Mouse (Mus musculus): ENCODE measurements around the gene Tmc5. TPM values are rescaled to one million over a fixed set of nuclear protein-coding genes. Genes with fewer than 3 reads are reported as not detected.
A peak's percentile ranks its signal among the peaks of the same experiment; 100 is the strongest.

The Tmc5 gene
- polyA plus RNA-seq, 1 experiment from 2014 or later, result 2.1 TPM

GRCm38 (mm10) chr7:118698882-118699281 is 101.8 kb downstream of the Tmc5 start:
- Histone ChIP-seq H3K4me2 (no peak overlapping the region), H3K4me1 (0 out of 2 replicates have a peak, but pooled peaks cover 6% of the 10 kb centered on the region), H3K9ac (no peak overlapping the region), H3K36me3 (peaks cover 22% of the 10 kb centered on the region; the same call in 1 of the 2 replicates), H3K9me3 (no peaks in the 10 kb centered on the region), H3K4me3 (replicated peaks) (no peak overlapping the region), H3K27ac (no peak overlapping the region), H3K27me3 (replicated peaks) (no peaks in the 10 kb centered on the region)
- 75% methylated on average over 9 of the region's 9 CpGs for WGBS
- ATAC-seq (ENCODE audit: insufficient read depth, low FRiP score, low read depth), result no peak

GRCm38 (mm10) chr7:118703144-118703561 is 106.1 kb downstream of the Tmc5 start:
- no peak for ATAC-seq (ENCODE audit: insufficient read depth, low FRiP score, low read depth)
- H3K4me3 ChIP-seq (replicated peaks), result no peak overlapping the region
- peaks cover 16% of the 10 kb centered on the region; the same call in 1 of the 2 replicates for H3K4me1 ChIP-seq
- H3K4me2 ChIP-seq, result peak overlapping the region; percentile 76
- no peak overlapping the region for H3K27ac ChIP-seq
- no peak overlapping the region for H3K9ac ChIP-seq
- no peaks in the 10 kb centered on the region for H3K36me3 ChIP-seq
- H3K9me3 ChIP-seq, result no peaks in the 10 kb centered on the region
- 82% methylated on average over 15 of the region's 15 CpGs for WGBS
- H3K27me3 ChIP-seq (replicated peaks), result no peaks in the 10 kb centered on the region

GRCm38 (mm10) chr7:118704001-118704850 is 107.1 kb downstream of the Tmc5 start:
- H3K36me3 ChIP-seq, result no peaks in the 10 kb centered on the region
- H3K4me1 ChIP-seq, result peaks cover 16% of the 10 kb centered on the region; the same call in 1 of the 2 replicates
- WGBS, result 74% methylated on average over 9 of the region's 9 CpGs
- H3K27ac ChIP-seq, result 0 out of 2 replicates have a peak overlapping the region, but pooled peaks have one; percentile 86
- no peaks in the 10 kb centered on the region for H3K27me3 ChIP-seq (replicated peaks)
- peak; percentile 29; the same call in 1 of the 2 replicates for ATAC-seq (ENCODE audit: insufficient read depth, low FRiP score, low read depth)
- peak overlapping the region; percentile 76 for H3K4me2 ChIP-seq
- no peaks in the 10 kb centered on the region for H3K9me3 ChIP-seq
- H3K4me3 ChIP-seq (replicated peaks), result peak overlapping the region; percentile 82
- H3K9ac ChIP-seq, result no peak overlapping the region; the same call in 1 of the 2 replicates

GRCm38 (mm10) chr7:118705101-118705961 is 108.2 kb downstream of the Tmc5 start, which contains the start of gene Gde1:
TSS of gene Gde1 (minus strand) at chr7:118705778.
- peak; percentile 86 for ATAC-seq (ENCODE audit: insufficient read depth, low FRiP score, low read depth)
- WGBS, result under 1% methylated on average over 66 of the region's 66 CpGs
- H3K27me3 ChIP-seq (replicated peaks), result no peaks in the 10 kb centered on the region

GRCm38 (mm10) chr7:118706051-118706450 is 109.0 kb downstream of the Tmc5 start:
- Histone ChIP-seq H3K4me1 (peaks cover 16% of the 10 kb centered on the region; the same call in 1 of the 2 replicates), H3K4me2 (peak overlapping the region; percentile 76), H3K4me3 (replicated peaks) (peak overlapping the region; percentile 82), H3K9me3 (no peaks in the 10 kb centered on the region), H3K36me3 (no peaks in the 10 kb centered on the region), H3K27me3 (replicated peaks) (no peaks in the 10 kb centered on the region), H3K9ac (no peak overlapping the region), H3K27ac (0 out of 2 replicates have a peak overlapping the region, but pooled peaks have one; percentile 86)
- 27% methylated on average over 6 of the region's 6 CpGs for WGBS
- no peak for ATAC-seq (ENCODE audit: insufficient read depth, low FRiP score, low read depth)

More at GRCm38 (mm10) chr7:118705101-118705961, 108.2 kb downstream of the Tmc5 start, which contains the start of gene Gde1:
- Histone ChIP-seq H3K9ac (peak within 1 kb of the TSS; percentile 84), H3K36me3 (no peaks in the 10 kb centered on the region), H3K4me1 (peaks cover 16% of the 10 kb centered on the region; the same call in 1 of the 2 replicates), H3K4me2 (peak within 1 kb of the TSS; percentile 76), H3K9me3 (no peaks in the 10 kb centered on the region), H3K4me3 (replicated peaks) (peak within 1 kb of the TSS; percentile 82), H3K27ac (peak within 1 kb of the TSS; percentile 86)

- H3K9ac ChIP-seq, result no peak overlapping the region
- peaks cover 16% of the 10 kb centered on the region; the same call in 1 of the 2 replicates for H3K4me1 ChIP-seq
- no peak overlapping the region for H3K4me3 ChIP-seq (replicated peaks)
- WGBS, result 92% methylated on average over 5 of the region's 5 CpGs
- no peak for ATAC-seq (ENCODE audit: insufficient read depth, low FRiP score, low read depth)
- no peaks in the 10 kb centered on the region for H3K9me3 ChIP-seq
- no peaks in the 10 kb centered on the region for H3K27me3 ChIP-seq (replicated peaks)
- H3K36me3 ChIP-seq, result no peaks in the 10 kb centered on the region
- H3K27ac ChIP-seq, result no peak overlapping the region
- no peak overlapping the region for H3K4me2 ChIP-seq
Observed at GRCm38 (mm10) chr7:118706488-118706887, 109.4 kb downstream of the Tmc5 start.

GRCm38 (mm10) chr7:118707216-118707615 is 110.1 kb downstream of the Tmc5 start:
- Histone ChIP-seq H3K36me3 (no peaks in the 10 kb centered on the region), H3K27ac (no peak overlapping the region), H3K27me3 (replicated peaks) (no peaks in the 10 kb centered on the region), H3K4me3 (replicated peaks) (no peak overlapping the region), H3K4me1 (peaks cover 16% of the 10 kb centered on the region; the same call in 1 of the 2 replicates), H3K9me3 (no peaks in the 10 kb centered on the region), H3K4me2 (no peak overlapping the region), H3K9ac (no peak overlapping the region)
- 59% methylated on average over 2 of the region's 2 CpGs for WGBS
- ATAC-seq (ENCODE audit: insufficient read depth, low FRiP score, low read depth), result no peak

- no peak for ATAC-seq (ENCODE audit: insufficient read depth, low FRiP score, low read depth)
- Histone ChIP-seq H3K4me2 (no peak overlapping the region), H3K36me3 (no peaks in the 10 kb centered on the region), H3K4me3 (replicated peaks) (no peak overlapping the region), H3K9me3 (no peaks in the 10 kb centered on the region), H3K4me1 (peaks cover 18% of the 10 kb centered on the region; the same call in 1 of the 2 replicates), H3K27me3 (replicated peaks) (no peaks in the 10 kb centered on the region), H3K9ac (no peak overlapping the region), H3K27ac (no peak overlapping the region)
- WGBS, result 74% methylated on average over 4 of the region's 4 CpGs
Observed at GRCm38 (mm10) chr7:118708002-118708401, 110.9 kb downstream of the Tmc5 start.

GRCm38 (mm10) chr7:118710776-118711175 is 113.7 kb downstream of the Tmc5 start:
- Histone ChIP-seq H3K4me2 (no peak overlapping the region), H3K27me3 (replicated peaks) (no peaks in the 10 kb centered on the region), H3K27ac (no peak overlapping the region), H3K4me3 (replicated peaks) (no peak overlapping the region), H3K9ac (no peak overlapping the region), H3K9me3 (no peaks in the 10 kb centered on the region), H3K36me3 (no peaks in the 10 kb centered on the region), H3K4me1 (peaks cover 6% of the 10 kb centered on the region; the same call in 1 of the 2 replicates)
- 70% methylated on average over 5 of the region's 5 CpGs for WGBS
- no peak for ATAC-seq (ENCODE audit: insufficient read depth, low FRiP score, low read depth)

GRCm38 (mm10) chr7:118712228-118713173 is 115.4 kb downstream of the Tmc5 start, which contains the start of gene Ccp110:
TSS of gene Ccp110 (plus strand) at chr7:118712552.
- H3K9ac ChIP-seq, result peak within 1 kb of the TSS; percentile 17
- H3K9me3 ChIP-seq, result no peaks in the 10 kb centered on the region
- under 1% methylated on average over 48 of the region's 48 CpGs for WGBS
- H3K36me3 ChIP-seq, result no peaks in the 10 kb centered on the region
- peak within 1 kb of the TSS; percentile 79 for H3K4me2 ChIP-seq
- H3K4me3 ChIP-seq (replicated peaks), result peak within 1 kb of the TSS; percentile 62
- H3K27me3 ChIP-seq (replicated peaks), result no peaks in the 10 kb centered on the region
- H3K27ac ChIP-seq, result no peak within 1 kb of the TSS
- peak; percentile 97 for ATAC-seq (ENCODE audit: insufficient read depth, low FRiP score, low read depth)
- peaks cover 6% of the 10 kb centered on the region; the same call in 1 of the 2 replicates for H3K4me1 ChIP-seq
